Mouse (Mus musculus) urinary bladder, adult 18-20 months (tissue): Measurements from ENCODE around the gene Prss29.
A peak's percentile ranks its signal among the peaks of the same experiment; 100 is the strongest.

Source experiments
- DNase-seq, 2 experiments: peaks; one replicate each; pipeline ENCODE4 v3.0.0; 2022; ENCODE audit warnings: low spot score in 2 of 2, mixed read lengths in 2 of 2

The Prss29 gene

GRCm38 (mm10) chr17:25345462-25345861, 27.0 kb downstream of the Prss29 start, which contains the start of gene Tpsab1:
Gene Tpsab1, minus strand, starts transcription at chr17:25345562.
- no peak for DNase-seq

- no peak for DNase-seq
These were observed 42.8 kb downstream of the Prss29 start for GRCm38 (mm10) chr17:25361291-25361690.

GRCm38 (mm10) chr17:25363726-25364125, 45.3 kb downstream of the Prss29 start:
- DNase-seq: peak in 1 of 2 experiments; percentile 32

- DNase-seq: no peak
These were observed 47.6 kb downstream of the Prss29 start, which contains the start of gene Tpsb2 for GRCm38 (mm10) chr17:25366005-25366404. Gene Tpsb2, plus strand, starts transcription at chr17:25366305.

GRCm38 (mm10) chr17:25368973-25369372, 50.5 kb downstream of the Prss29 start, which contains the start of gene Tpsg1:
Gene Tpsg1, plus strand, starts transcription at chr17:25369273.
- no peak for DNase-seq
